Mouse (Mus musculus) forebrain, embryonic 12.5 days (tissue): ENCODE measurements at regions not wholly inside any gene's neighbourhood (a gene's known extent, or its start where the extent isn't known, plus 50 kb on each side); places are given as distances from the start of the nearest gene placed in this dataset.
A peak's percentile ranks its signal among the peaks of the same experiment; 100 is the strongest.

Source experiments
- ATAC-seq: fragments of 200-750 bp; cut with Nextera tagmentation; 2 replicates; pipeline ENCODE4 v1.8.0; 2017; ENCODE audit warnings: moderate TSS enrichment; ENCODE audit not compliant: low FRiP score
- H3K27ac ChIP-seq: fragments of 300-500 bp; sonication (generic); 2 replicates; pipeline ENCODE4 v1.5.1; 2016; ENCODE audit warnings: mild to moderate bottlenecking
- H3K27me3 ChIP-seq: fragments of 300-500 bp; sonication (generic); 2 replicates; pipeline ENCODE4 v1.6.1; 2016; ENCODE audit warnings: mild to moderate bottlenecking
- H3K36me3 ChIP-seq: fragments of 300-500 bp; sonication (generic); replicated peaks from 2 replicates; pipeline ENCODE4 v1.6.1; 2016; ENCODE audit warnings: mild to moderate bottlenecking
- H3K4me1 ChIP-seq: fragments of 300-500 bp; sonication (generic); 2 replicates; pipeline ENCODE4 v1.6.1; 2016
- H3K4me2 ChIP-seq: fragments of 300-500 bp; sonication (generic); 2 replicates; pipeline ENCODE4 v1.6.1; 2016; ENCODE audit warnings: mild to moderate bottlenecking, moderate library complexity
- H3K4me3 ChIP-seq: fragments of 300-500 bp; sonication (generic); replicated peaks from 2 replicates; pipeline ENCODE4 v1.5.1; 2016; ENCODE audit warnings: mild to moderate bottlenecking
- H3K9ac ChIP-seq: fragments of 300-500 bp; sonication (generic); 2 replicates; pipeline ENCODE4 v1.6.1; 2016; ENCODE audit warnings: mild to moderate bottlenecking
- H3K9me3 ChIP-seq: fragments of 300-500 bp; sonication (generic); 2 replicates; pipeline ENCODE4 v1.6.1; 2016
- WGBS: fragments of 180-500 bp; shearing (Covaris S2); methylation state at CpG from one replicate; pipeline ENCODE4 v1.1.7; 2016; 5-methylcytosine and 5-hydroxymethylcytosine counted together

- H3K4me2 ChIP-seq, result no peak overlapping the region
- ATAC-seq, result no peak
- H3K27ac ChIP-seq, result no peak overlapping the region
- H3K9ac ChIP-seq, result no peak overlapping the region
- no peaks in the 10 kb centered on the region for H3K9me3 ChIP-seq
- WGBS, result 84% methylated on average over 2 of the region's 2 CpGs
- no peaks in the 10 kb centered on the region for H3K4me1 ChIP-seq
- H3K36me3 ChIP-seq, result no peaks in the 10 kb centered on the region
- no peaks in the 10 kb centered on the region for H3K27me3 ChIP-seq
- H3K4me3 ChIP-seq, result no peak overlapping the region
These were observed 161.6 kb downstream of the Fsip2 start for GRCm38 (mm10) chr2:83105070-83105469.

DNA sequence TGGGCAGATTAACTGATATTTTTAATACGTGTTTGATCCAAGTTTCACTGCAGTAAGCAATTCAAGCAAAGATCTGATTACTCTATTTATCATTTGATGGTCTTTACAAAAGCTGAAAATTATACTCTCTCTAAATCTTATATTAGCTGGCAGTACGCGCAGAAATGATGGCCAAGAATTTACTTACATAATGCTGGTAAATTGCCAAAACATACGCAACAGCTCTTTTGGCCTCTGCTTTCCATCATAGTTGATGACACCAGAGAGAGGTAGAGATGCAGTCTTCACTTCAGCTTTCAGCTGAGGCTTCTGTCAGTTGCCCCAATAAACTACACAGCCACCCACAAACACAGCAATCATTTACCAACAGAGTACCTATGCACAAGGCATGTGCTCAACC, 182.9 kb downstream of the Fsip2 start:
- Histone ChIP-seq H3K27ac (no peak overlapping the region), H3K27me3 (no peaks in the 10 kb centered on the region), H3K9me3 (peaks cover 5% of the 10 kb centered on the region), H3K9ac (no peak overlapping the region), H3K4me2 (no peak overlapping the region), H3K4me1 (peaks cover 4% of the 10 kb centered on the region; the same call in 1 of the 2 replicates), H3K4me3 (no peak overlapping the region), H3K36me3 (no peaks in the 10 kb centered on the region)
- 88% methylated on average over 4 of the region's 4 CpGs for WGBS
- no peak for ATAC-seq

DNA sequence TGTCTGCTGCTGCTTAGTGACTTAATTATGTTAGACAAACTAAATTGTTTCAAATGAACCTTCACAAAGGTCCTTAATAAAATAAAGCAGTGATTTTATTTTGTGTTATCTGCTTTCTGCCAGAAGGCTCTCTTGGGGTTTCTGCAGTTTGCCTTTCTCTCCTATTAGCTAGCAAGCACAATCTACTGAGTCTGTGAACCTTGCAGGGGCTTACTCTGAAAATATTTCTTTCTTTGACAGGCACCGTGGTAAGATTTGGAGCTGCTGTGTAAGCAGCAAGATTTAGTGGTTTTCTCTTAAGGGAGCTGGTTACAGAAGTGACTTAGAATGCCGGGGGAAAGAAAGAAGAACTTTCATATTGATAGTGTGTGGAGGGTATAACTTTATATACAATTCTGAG, 187.3 kb downstream of the Fsip2 start:
- no peak for ATAC-seq
- H3K9ac ChIP-seq, result no peak overlapping the region
- H3K4me3 ChIP-seq, result no peak overlapping the region
- H3K4me2 ChIP-seq, result no peak overlapping the region
- no peak overlapping the region for H3K27ac ChIP-seq
- WGBS, result 75% methylated on average over 2 of the region's 2 CpGs
- H3K4me1 ChIP-seq, result peaks cover 7% of the 10 kb centered on the region
- H3K36me3 ChIP-seq, result no peaks in the 10 kb centered on the region
- H3K27me3 ChIP-seq, result no peaks in the 10 kb centered on the region
- no peaks in the 10 kb centered on the region for H3K9me3 ChIP-seq

GRCm38 (mm10) chr2:83131285-83131852, 187.9 kb downstream of the Fsip2 start:
- H3K4me1 ChIP-seq, result peaks cover 7% of the 10 kb centered on the region
- H3K4me2 ChIP-seq, result no peak overlapping the region
- no peaks in the 10 kb centered on the region for H3K36me3 ChIP-seq
- no peaks in the 10 kb centered on the region for H3K27me3 ChIP-seq
- H3K9ac ChIP-seq, result no peak overlapping the region
- peak; percentile 41; the same call in 1 of the 2 replicates for ATAC-seq
- H3K27ac ChIP-seq, result no peak overlapping the region
- WGBS, result 33% methylated on average over 4 of the region's 4 CpGs
- H3K9me3 ChIP-seq, result no peaks in the 10 kb centered on the region
- H3K4me3 ChIP-seq, result no peak overlapping the region

GRCm38 (mm10) chr2:83165853-83166252, 222.4 kb downstream of the Fsip2 start:
- ATAC-seq, result peak; percentile 80
- no peaks in the 10 kb centered on the region for H3K4me1 ChIP-seq
- no peak overlapping the region for H3K9ac ChIP-seq
- no peaks in the 10 kb centered on the region for H3K36me3 ChIP-seq
- H3K4me3 ChIP-seq, result no peak overlapping the region
- no peaks in the 10 kb centered on the region for H3K27me3 ChIP-seq
- H3K4me2 ChIP-seq, result no peak overlapping the region
- WGBS, result 25% methylated on average over 4 of the region's 4 CpGs
- no peak overlapping the region for H3K27ac ChIP-seq
- H3K9me3 ChIP-seq, result no peaks in the 10 kb centered on the region
